Mouse (Mus musculus): ENCODE data around the gene Apoe.

The Apoe gene

GRCm38 (mm10) chr7:19698907-19699826 is at the start of gene Apoe:
TSS of gene Apoe (minus strand) at chr7:19699188.
- DNase-seq (ENCODE audit: extremely low spot score, low spot score), result peak; percentile 54

DNA sequence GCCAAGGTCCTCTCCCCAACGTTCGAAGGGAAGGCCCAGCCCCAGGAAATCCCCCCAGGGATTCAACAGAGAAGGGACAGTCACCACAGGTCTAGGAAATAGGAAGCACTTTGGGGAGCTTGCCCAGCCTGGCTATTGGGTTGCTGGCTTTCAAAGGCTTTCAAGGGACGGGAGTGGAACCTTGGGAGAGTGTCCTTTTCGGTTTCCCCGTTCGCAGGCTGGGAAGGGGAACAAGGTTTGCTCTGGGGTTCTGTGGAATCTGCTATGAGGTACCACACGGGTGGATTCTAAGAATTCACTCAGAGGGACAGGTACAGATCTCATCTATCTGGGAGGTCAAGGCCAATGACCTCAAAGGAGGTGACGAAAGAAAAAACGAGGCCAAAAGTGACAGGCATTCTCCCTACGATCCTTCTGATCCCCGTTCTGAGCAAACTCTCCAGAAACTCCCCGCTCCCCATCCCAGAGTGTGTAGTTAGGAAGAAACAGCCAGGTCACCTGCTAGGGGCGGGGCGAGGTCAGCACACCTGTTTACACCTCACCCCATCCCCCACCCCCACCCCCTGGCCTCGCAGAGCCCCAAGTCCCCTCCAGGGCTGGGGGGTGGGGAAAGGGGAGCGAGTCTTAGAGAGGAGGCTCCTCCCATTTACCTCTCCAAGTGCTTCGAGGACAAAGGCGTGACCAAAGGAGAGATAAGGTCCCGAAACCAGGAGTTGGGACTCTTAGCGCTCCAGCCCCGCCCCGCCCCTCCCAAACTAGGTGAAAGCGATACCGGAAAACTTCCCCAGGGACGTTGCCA is 48.6 kb upstream of the Apoe start:
- peak; percentile 27 for DNase-seq (ENCODE audit: extremely low spot score, low spot score)

DNA sequence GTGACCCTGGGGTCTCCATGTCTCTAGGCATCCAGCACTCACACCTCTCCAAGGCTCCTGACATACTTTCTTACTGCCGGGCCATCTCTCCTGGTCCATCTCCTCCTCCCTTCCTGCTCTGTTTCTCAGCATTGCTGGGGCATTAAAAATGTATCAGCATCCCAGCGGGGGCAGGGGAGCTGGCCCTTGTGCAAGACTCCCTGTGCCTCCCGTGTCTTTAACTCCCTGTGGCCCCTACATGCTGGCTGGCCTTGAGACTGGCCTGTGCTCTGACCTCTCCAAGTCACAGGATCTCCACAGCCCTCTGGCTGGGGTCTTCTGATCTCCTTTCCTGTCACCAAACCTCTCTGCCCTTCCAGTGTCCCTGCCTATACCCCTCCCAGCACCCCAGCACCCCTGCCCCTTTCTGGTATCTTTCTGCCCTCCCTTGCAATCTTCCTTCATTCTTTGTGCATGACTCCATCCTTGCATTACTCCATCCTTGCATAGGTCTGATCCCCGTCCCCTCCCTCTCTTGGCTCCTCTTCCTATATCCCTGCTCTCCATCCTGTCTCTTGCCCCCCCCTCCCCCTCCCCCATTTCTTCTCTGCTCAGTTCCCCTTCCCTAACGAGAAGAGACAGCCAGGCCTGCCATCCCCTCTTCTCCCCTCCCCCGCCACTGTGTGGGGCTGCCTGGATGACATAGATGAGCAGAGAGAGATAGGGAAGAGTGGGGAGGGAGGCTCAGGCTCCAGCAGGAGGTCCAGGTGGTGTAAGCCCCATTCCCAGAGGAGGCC is 47.6 kb upstream of the Apoe start:
- peak; percentile 27 for DNase-seq (ENCODE audit: extremely low spot score, low spot score)

GRCm38 (mm10) chr7:19745971-19746370 is 47.0 kb upstream of the Apoe start:
- DNase-seq (ENCODE audit: extremely low spot score, low spot score), result no peak

- no peak for DNase-seq (ENCODE audit: extremely low spot score, low spot score)
These were observed 45.8 kb upstream of the Apoe start for GRCm38 (mm10) chr7:19744590-19745385.

- DNase-seq (ENCODE audit: extremely low spot score, low spot score), result no peak
These were observed 44.8 kb upstream of the Apoe start for GRCm38 (mm10) chr7:19743791-19744190.

DNA sequence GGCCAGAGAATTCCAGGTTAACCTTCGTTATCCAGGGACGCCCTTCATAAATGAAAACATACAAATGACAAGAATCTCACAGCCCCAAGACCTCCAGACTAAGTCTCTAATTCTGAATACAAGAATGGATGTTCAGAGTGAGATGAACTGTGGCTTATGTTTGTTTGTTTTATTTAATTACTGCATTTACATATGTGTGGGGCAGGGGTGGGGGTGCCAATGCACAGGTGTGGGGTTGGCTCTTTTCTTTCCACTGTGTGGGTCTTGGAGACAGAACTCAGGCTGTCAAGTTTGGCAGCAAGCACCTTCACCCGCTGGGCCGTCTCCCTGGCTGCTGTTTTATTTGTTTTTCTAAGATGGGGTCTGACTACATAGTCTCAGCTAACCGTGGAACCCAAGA is 43.5 kb upstream of the Apoe start:
- no peak for DNase-seq (ENCODE audit: extremely low spot score, low spot score)

GRCm38 (mm10) chr7:19741329-19742031 is 42.5 kb upstream of the Apoe start:
- peak; percentile 48 for DNase-seq (ENCODE audit: extremely low spot score, low spot score)

DNA sequence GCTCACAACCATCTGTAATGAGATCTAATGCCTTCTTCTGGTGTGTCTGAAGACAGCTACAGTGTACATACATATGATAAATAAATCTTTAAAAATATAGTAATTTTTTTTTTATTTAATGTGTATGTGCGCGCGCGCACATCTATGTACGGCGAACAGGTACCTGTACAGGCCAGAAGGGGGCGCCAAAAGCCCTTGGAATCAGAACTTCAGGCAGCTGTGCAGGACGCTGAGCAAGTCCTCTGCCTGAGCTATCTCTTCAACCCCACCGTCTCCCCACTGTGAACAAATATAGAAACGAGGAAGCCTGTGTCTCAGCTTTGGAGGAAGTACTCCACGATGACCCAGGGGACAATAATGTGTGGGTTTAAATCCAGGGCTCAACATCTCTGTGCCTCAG is 41.3 kb upstream of the Apoe start:
- no peak for DNase-seq (ENCODE audit: extremely low spot score, low spot score)

GRCm38 (mm10) chr7:19738771-19739170 is 39.8 kb upstream of the Apoe start:
- DNase-seq (ENCODE audit: extremely low spot score, low spot score), result no peak

DNA sequence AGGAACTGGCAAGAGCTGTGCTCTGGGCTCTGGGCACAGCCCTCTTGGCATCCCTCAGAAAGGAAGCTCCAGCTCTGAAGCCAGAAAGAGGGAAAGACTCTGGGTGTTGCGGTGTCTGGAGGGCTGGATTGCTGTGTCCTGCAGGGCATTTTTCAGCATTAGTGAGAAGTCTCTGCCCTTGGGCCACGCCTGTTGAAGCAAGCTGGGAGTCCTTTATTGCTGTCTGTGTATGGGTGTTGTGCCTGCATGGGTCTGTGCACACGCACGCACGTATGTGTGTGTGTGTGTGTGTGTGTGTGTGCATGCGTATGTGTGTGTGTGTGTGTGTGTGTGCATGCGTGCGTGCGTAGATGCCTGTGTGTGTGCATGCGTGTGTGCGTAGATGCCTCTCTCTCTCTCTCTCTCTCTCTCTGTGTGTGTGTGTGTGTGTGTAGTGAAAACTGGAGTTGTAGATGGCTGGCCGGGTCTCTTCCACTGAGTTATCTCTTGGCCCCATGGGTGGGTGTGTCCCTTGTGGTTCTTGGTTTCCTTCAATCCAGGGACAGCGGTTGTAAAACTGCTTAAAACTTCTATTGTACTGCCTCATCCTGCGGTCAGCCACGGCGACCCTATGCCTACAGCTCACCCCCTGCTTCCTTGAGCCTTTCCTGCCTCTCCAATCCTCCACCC is 37.5 kb upstream of the Apoe start:
- DNase-seq (ENCODE audit: extremely low spot score, low spot score), result no peak

DNA sequence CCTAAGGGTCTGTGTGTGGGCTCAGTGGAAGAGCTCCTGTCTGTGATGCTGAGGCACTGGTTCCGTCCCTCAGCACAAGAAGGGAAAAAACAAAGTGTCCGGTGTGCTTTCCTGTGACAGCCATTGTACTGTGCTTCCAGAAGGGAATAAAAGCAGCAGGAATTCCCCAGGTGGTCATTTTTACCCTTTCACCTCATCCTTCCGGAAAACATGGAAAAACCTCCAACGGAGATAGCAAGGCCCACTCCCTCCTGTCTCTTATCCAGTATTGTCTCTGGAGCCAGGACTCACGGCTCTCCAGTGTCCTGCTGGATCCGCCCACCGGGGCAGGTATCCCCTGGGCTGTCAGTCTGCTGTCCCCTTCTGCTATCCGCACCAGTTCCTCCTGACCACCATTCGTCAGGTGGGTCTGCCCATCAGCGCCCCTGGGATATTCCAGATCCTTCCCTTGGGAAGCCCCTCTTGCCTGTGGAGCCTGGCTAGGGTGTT is 35.2 kb upstream of the Apoe start:
- DNase-seq (ENCODE audit: extremely low spot score, low spot score), result no peak

GRCm38 (mm10) chr7:19726541-19726940 is 27.6 kb upstream of the Apoe start:
- no peak for DNase-seq (ENCODE audit: extremely low spot score, low spot score)

- DNase-seq (ENCODE audit: extremely low spot score, low spot score), result no peak
These were observed 25.2 kb upstream of the Apoe start for GRCm38 (mm10) chr7:19724167-19724566.

DNA sequence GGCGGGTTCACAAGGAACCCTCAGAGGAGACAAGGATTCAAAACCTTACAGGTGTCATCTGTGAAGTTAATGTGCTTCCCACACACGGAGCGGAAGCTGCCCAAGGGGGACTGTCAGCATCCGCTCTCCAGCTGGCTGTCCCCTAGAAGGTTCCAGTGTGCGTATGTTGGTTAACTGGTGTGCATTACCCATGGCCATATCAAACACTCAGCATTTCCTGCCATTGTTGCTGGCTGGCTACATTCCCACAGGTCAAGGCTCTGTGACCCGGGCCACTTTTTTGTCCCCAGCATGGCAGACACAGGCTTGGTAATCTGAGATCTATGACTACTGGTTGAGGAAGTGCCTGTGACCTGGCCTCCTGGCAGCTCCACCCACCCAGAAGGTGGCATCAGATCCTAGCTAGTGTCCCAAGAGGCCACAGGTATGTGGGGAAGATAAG is 23.8 kb upstream of the Apoe start:
- DNase-seq (ENCODE audit: extremely low spot score, low spot score), result no peak

GRCm38 (mm10) chr7:19719200-19719599 is 20.2 kb upstream of the Apoe start:
- no peak for DNase-seq (ENCODE audit: extremely low spot score, low spot score)

DNA sequence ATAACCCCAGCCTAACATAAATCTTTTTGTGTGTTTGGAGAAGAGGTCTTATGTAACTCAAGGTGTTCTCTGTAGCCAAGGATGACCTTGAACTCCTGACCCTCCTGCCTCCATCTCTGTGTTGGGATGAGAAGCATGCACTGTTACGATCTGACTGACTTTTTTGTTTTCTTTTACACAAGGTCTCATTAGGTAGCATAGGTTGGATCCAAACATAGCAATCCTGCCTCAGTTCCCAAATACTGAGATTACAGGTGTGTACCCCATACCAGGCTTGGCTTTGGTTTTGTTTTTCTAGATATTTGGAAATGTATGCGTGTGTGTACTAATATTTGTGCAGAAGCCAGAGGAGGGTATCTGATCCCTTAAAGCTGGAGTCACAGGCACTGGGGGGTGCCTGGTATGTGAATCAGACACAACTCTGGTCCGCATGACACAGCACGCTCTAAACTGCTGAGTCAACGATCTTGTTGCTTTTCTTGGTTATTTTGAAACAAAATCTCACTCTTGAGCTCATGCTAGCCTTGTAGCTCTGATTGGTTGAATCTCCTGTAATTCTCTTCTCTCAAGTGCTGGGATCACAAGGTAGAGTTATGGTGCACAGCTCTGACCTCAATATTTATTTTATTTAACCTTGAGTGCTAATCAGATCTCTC is 19.4 kb upstream of the Apoe start:
- DNase-seq (ENCODE audit: extremely low spot score, low spot score), result no peak

- no peak for DNase-seq (ENCODE audit: extremely low spot score, low spot score)
These were observed 18.4 kb upstream of the Apoe start for GRCm38 (mm10) chr7:19717346-19717745.

GRCm38 (mm10) chr7:19716822-19717221 is 17.8 kb upstream of the Apoe start:
- DNase-seq (ENCODE audit: extremely low spot score, low spot score), result no peak
